Mouse (Mus musculus): ENCODE measurements at regions not wholly inside any gene's neighbourhood (a gene's known extent, or its start where the extent isn't known, plus 50 kb on each side); places are given as distances from the start of the nearest gene placed in this dataset.

DNA sequence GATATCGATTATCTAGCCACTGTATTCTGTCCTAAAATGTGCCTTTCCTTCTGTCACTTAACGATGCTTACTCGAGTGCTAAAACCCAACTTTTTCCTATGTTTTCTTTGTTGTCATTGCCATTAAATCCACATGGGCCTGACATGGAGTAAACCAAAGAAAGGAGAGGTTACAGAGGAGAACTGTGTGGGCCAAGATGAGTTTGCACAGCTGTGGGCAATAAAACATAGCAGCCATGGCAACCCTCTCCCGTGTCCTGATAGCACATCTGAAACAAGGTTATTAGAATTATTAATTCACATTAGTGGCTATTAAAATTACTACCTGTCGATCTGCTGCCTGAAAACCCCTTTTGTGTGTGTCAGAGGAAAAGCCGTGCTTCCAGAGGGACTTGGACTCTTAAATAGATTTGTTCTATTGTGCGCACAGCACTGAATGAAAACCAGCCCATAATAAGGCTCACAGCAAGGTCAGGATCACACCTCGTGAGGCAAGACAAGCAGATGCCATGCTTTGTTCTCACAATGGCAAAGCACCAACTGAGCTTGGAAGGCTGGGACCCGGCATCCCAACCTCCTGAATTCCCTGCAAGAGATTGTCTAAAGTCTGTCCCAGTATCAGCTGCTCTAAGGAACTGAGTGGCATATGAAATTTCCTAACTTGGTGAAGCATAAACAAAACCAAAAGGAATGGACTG, 95.0 kb upstream of the Nrp1 start:
- DNase-seq, result no peak
- intact Hi-C loops (cut with DNase I), result no loop called here

DNA sequence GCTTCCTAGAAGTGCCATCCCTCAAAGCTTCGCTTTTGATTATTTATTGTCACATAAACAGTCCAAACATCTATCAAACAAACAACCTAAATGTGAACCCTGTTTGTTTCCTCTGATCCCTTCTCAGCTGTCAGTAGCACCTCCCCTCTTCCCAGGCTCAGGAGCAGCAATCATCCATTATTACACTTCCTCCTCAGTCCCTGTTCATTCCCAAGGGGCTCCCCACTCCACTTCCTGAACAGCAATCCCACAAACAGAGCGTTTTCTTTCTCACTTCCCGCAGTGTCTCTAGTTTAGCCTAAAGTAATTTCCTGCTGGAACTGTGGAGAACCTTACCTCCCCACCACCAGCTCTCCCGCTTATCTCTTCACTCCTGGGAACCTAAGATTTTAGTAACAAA, 91.1 kb upstream of the Nrp1 start:
- DNase-seq, result peak; percentile 32 to 57
- intact Hi-C loops (cut with DNase I), result loop anchor here (2.0 kb wide), 1 partner anchor 90 kb away; no protein-coding TSS in a partner anchor

DNA sequence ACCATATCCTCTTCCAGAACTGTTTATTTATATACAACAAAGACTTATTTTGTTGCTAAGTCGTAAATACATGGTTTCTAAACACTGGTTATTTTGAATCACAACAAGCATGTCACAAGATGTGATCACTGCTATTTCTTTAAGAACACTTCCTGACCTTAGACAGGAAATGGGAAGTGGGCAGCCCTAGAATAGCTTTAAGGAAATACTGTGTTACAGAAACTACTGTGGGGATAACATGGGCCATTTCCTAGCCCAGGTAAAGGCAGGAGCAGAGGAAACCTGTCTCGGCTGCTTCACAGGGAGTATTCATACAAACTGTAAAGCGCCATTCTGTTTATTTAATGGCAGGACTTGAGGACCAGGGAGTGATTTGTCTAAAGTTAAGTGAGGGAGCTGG, 90.4 kb upstream of the Nrp1 start:
- no peak for DNase-seq
- intact Hi-C loops (cut with DNase I), result no loop called here

GRCm38 (mm10) chr8:128269546-128269945, 88.9 kb upstream of the Nrp1 start:
- no peak for DNase-seq
- intact Hi-C loops (cut with DNase I), result no loop called here

GRCm38 (mm10) chr8:128272866-128273344, 85.5 kb upstream of the Nrp1 start:
- intact Hi-C loops (cut with DNase I), result no loop called here
- DNase-seq, result peak; percentile 51 to 74

DNA sequence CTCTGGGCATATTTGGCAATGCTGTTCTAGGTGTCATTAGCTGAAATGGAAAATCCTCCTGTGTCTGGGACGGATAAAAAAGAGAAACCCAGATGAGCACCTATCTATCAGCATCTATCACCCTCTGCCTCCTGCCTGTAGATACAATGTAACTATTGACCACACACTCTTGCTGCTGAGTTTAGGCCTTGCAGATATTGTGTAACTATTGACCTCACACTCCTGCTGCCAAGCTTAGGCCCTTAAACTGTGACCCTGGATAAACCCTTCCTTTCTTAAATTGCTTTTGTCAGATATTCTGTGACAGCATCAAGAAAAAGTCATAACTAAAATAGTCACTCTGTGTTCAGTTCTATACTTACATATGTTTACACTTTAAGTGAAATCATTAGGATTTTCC, 81.9 kb upstream of the Nrp1 start:
- intact Hi-C loops (cut with DNase I), result no loop called here
- DNase-seq, result no peak

DNA sequence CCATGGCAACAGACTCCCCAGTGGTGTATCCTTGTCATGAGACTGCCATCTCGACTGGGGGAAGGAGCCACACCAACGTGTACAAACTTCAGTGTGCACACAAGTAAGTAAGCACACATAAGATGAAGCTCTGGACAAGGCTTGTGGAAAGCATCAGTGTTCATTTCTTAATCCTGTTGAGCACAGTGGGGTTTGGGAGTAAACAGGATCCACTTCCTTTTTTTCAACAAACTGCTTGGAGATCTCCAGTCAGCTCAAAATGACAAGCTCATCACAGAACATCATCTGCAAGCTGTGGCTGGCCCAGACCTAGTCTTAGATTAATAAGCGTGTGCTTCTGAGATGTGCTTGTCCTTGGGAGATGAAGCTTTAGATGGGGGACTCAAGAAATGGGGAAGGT, 75.6 kb upstream of the Nrp1 start:
- no peak for DNase-seq
- intact Hi-C loops (cut with DNase I), result no loop called here

- no peak for DNase-seq
- intact Hi-C loops (cut with DNase I), result no loop called here
These were observed 75.0 kb upstream of the Nrp1 start for GRCm38 (mm10) chr8:128283365-128283764.

GRCm38 (mm10) chr8:128284816-128285215, 73.6 kb upstream of the Nrp1 start:
- DNase-seq, result no peak
- intact Hi-C loops (cut with DNase I), result loop anchor here (5.0 kb wide), 1 partner anchor 42 kb away; no protein-coding TSS in a partner anchor

- intact Hi-C loops (cut with DNase I), result no loop called here
- no peak for DNase-seq
These were observed 68.3 kb upstream of the Nrp1 start for GRCm38 (mm10) chr8:128290076-128290475.

DNA sequence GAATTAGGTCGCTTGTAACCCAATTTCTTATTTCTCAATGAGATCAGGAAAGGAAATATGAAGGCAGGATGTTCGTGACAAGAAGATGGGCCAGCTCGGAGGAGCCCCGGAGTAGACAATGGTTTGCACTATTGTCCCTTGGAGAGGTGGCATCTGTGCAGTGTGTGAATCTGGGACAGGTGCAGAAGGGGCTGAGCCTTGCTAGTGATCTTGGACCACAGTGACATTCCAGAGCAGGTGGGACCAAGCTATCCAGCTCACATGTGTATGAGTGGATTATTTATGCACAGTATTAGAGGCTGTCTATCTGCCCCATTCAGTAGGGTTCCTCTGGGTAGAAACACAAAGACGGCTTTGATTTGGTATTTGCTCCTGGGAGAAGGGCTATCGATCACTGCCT, 66.0 kb upstream of the Nrp1 start:
- DNase-seq, result no peak
- intact Hi-C loops (cut with DNase I), result no loop called here

GRCm38 (mm10) chr8:128296728-128297380, 61.5 kb upstream of the Nrp1 start:
- intact Hi-C loops (cut with DNase I), result no loop called here
- DNase-seq, result no peak

DNA sequence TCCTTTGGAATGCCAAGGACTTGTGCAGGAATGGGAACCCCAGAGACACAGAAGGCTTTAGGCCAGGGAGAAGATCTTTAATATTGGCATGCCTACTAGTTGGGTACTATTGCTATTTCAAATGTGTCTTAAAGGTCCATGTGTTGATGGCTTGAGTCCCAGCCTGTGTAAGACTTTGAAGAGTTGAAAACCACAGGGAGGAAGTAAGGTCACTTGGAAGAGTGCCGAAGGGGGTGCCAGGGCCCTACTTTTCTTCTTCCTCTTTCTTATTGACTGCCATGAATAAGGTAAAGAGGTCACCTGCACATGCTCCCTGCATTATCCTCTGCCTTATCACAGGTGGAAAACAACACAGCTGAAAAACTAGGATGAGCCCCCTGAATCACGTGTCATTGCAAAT, 56.1 kb upstream of the Nrp1 start:
- peak in 1 of 2 experiments; percentile 7 for DNase-seq
- intact Hi-C loops (cut with DNase I), result loop anchor here (5.0 kb wide), 1 partner anchor 40 kb away; no protein-coding TSS in a partner anchor

Small RNA genes in the stretch of these regions (microRNA-seq; reads per million reads assigned to microRNA genes)
- 0 reads per million in 2 experiments for gene Mir21c

Data from heart, postnatal 14 days (tissue).